Mouse (Mus musculus) kidney, adult 2 months (tissue): ENCODE measurements around the gene Cebpb. TPM values are rescaled to one million over a fixed set of nuclear protein-coding genes. Genes with fewer than 3 reads are reported as not detected.

Experiments
- DNase-seq: peaks from one replicate; pipeline ENCODE4 v3.0.0; 2021
- H3K27ac ChIP-seq: fragments of 200-500 bp; 2 replicates; pipeline ENCODE4 v1.5.1; 2012; ENCODE audit warnings: low read depth, low read length, control low read depth, inconsistent platforms; ENCODE audit not compliant: insufficient read depth
- H3K27me3 ChIP-seq: fragments of 200-500 bp; replicated peaks from 2 replicates; pipeline ENCODE4 v1.6.1; 2012; ENCODE audit warnings: mild to moderate bottlenecking, moderate library complexity, low read length, inconsistent platforms; ENCODE audit not compliant: control insufficient read depth, insufficient read depth
- H3K36me3 ChIP-seq: fragments of 200-500 bp; 2 replicates; pipeline ENCODE4 v1.6.1; 2012; ENCODE audit warnings: mild to moderate bottlenecking, moderate library complexity, low read length, inconsistent platforms; ENCODE audit not compliant: control insufficient read depth, insufficient read depth
- H3K4me1 ChIP-seq: fragments of 200-500 bp; 2 replicates; pipeline ENCODE4 v1.6.1; 2011; ENCODE audit warnings: low read length; ENCODE audit not compliant: control insufficient read depth, insufficient read depth
- H3K4me3 ChIP-seq: fragments of 200-500 bp; 2 replicates; pipeline ENCODE4 v1.5.1; 2011; ENCODE audit warnings: mild to moderate bottlenecking, low read depth, low read length, control low read depth; ENCODE audit not compliant: insufficient read depth
- CTCF ChIP-seq: fragments of 200-500 bp; conservative IDR thresholded peaks from 2 replicates; pipeline ENCODE4 v1.5.1; 2011; ENCODE audit warnings: low read depth, mild to moderate bottlenecking, control low read depth, low read length, moderate library complexity, mixed read lengths; ENCODE audit not compliant: insufficient read depth, insufficient read length
- POLR2A ChIP-seq: fragments of 200-500 bp; IDR thresholded peaks from one replicate; pipeline ENCODE4 v1.6.1; 2011; ENCODE audit warnings: low read depth, low read length, control low read depth
- WGBS: fragments of 180-500 bp; shearing (Covaris S2); methylation state at CpG from one replicate; pipeline ENCODE4 v1.1.7; 2018; 5-methylcytosine and 5-hydroxymethylcytosine counted together
- polyA plus RNA-seq: library from polyadenylated mRNA; depleted of rRNA; stranded (reverse); fragments of >200 nt; gene quantifications from 2 replicates; pipeline ENCODE4 v1.2.3, GENCODE M21; 2012

The Cebpb gene
- polyA plus RNA-seq, 1 experiment = 45.3 TPM

DNA sequence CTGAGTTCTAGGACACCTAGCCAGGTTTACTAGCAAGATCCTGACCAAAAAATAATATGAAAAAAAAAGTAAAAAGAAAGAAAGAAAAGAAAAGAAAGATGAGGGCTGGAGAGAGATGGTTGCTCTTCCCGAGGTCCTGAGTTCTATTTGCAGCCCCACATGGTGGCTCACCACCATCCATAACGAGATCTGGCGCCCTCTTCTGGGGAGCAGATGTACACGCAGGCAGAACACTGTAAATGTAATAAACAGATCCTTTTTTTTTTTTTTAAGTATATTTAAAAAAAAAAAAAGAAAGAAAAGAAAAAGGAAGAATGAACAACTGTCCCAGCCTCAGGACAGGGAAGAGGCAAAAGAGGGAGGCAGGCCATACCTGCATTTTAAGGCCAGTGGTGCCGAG is 10.1 kb upstream of the Cebpb start:
- Histone ChIP-seq H3K36me3 (no peaks in the 10 kb centered on the region), H3K4me1 (no peaks in the 10 kb centered on the region; the same call in 1 of the 2 replicates), H3K27me3 (no peaks in the 10 kb centered on the region), H3K27ac (no peak overlapping the region), H3K4me3 (no peak overlapping the region)
- DNase-seq = no peak
- 55% methylated on average over 5 of the region's 5 CpGs for WGBS
- TF ChIP-seq CTCF = peak; percentile 50
- no peak for TF ChIP-seq POLR2A

DNA sequence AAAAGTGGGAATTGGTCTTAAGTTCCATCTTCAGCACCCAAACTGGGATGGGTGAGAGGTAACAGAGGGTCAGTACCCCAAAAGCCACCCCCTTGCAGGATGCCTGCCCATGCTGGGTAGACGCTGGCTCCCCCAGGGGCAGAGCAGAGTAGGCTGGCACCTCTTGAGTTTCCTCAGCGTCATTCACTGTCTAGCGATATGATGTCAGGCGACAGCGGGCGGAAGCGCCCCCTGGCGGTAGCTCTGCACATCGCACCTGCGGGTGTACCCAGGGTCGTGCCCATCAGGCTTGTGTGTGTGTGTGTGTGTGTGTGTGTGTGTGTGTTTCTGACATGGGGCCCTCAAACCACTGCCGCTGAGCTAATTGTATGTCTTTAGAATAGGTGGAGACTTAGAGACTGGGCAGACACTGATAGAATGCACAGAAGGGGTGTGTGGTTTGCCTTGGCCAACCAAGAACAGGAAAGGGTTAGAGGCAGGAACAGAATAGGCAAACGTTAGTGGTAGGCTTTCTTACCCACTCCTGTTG is 8.7 kb upstream of the Cebpb start:
- Histone ChIP-seq H3K4me1 (no peaks in the 10 kb centered on the region; the same call in 1 of the 2 replicates), H3K4me3 (no peak overlapping the region), H3K36me3 (no peaks in the 10 kb centered on the region), H3K27me3 (no peaks in the 10 kb centered on the region), H3K27ac (no peak overlapping the region)
- DNase-seq = peak; percentile 84
- 2% methylated on average over 13 of the region's 13 CpGs for WGBS
- TF ChIP-seq POLR2A (no peak), CTCF (peak; percentile 88)

DNA sequence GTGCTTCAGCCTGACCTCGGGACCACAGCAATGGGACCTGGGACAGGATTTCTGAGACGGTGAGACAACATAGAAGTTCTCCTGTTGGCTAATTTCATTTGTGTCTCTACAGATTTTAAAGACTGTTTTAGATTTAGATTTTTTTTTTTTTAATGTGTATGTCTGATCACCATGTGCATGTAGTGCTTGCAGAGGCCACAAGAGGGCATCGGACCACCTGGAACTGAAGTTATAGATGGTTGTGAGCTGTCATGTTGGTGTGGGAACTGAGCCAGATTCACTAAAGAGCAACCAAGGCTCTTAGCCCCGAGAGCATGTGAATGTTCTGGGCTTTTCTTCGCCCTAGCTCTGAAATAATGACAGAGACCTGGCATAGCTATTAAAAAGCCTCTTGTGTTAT is 8.1 kb upstream of the Cebpb start:
- no peaks in the 10 kb centered on the region for H3K36me3 ChIP-seq
- peak; percentile 69 for DNase-seq
- TF ChIP-seq CTCF = peak; percentile 76
- TF ChIP-seq POLR2A = no peak
- H3K4me3 ChIP-seq = no peak overlapping the region
- H3K27ac ChIP-seq = no peak overlapping the region
- H3K4me1 ChIP-seq = no peaks in the 10 kb centered on the region; the same call in 1 of the 2 replicates
- no peaks in the 10 kb centered on the region for H3K27me3 ChIP-seq
- 56% methylated on average over 5 of the region's 5 CpGs for WGBS

DNA sequence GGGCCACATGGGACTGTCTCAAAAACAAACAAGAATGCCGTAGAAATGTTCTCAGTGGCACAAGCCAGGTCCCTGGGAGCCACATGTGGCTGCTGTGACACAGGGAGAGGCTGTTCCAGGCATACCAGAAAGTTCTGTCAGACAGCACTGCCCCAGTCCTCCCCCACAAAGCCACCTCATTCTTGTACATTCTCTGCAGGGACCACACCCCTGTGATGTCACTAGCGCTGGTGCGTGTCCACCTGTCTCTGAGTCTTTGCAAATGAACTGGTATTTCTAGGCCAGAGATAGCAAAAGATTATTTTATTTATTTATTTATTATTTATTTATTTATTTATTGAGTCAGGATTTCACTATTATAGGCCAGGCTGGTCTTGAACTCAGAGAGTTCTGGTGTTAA is 5.0 kb upstream of the Cebpb start:
- H3K36me3 ChIP-seq = no peaks in the 10 kb centered on the region
- no peaks in the 10 kb centered on the region for H3K27me3 ChIP-seq
- H3K4me1 ChIP-seq = no peaks in the 10 kb centered on the region; the same call in 1 of the 2 replicates
- WGBS = 70% methylated on average over 3 of the region's 3 CpGs
- no peak overlapping the region for H3K27ac ChIP-seq
- no peak overlapping the region for H3K4me3 ChIP-seq
- no peak for DNase-seq
- TF ChIP-seq POLR2A (no peak), CTCF (no peak)

DNA sequence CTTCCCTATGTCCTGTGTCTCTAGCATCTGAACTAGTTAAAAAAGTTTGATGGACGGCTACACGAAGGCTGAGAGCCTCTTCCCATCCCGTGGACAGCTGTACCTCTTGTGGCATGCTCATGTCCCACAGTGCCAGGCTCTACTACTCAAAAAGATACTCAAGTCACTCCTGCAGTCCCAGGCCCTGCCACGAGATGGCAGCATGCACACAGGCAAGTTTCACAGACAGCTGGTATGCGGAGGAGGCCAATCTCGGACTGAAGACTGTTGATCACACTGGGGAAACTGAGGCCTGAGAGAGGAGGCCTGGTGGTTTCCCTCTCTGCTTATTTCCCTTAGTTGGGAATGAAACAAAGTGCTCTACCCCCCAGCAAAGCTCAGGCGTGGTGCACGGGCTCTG is 3.6 kb upstream of the Cebpb start:
- 9% methylated on average over 8 of the region's 8 CpGs for WGBS

DNA sequence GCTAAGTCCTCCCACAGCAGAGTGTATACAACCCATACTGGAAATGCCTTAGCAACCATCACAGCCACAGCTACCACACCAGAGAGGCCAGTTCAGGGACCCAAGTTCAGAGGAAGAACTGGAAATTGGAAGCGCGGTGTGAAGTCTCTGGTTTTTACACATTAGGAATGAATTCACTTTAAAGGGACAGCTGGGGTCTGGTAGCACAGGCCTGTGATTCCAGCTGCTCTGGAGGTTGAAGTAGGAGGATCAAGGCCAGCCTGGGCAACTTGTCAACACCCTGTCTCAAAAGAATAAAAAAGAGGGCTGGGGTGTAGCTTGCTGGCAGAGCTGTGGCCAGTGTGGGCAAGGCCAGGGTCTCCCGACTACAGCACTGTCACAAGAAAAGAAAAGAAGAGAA is 2.9 kb upstream of the Cebpb start:
- Histone ChIP-seq H3K4me3 (no peak overlapping the region), H3K27ac (no peak overlapping the region), H3K4me1 (no peaks in the 10 kb centered on the region; the same call in 1 of the 2 replicates), H3K36me3 (no peaks in the 10 kb centered on the region), H3K27me3 (no peaks in the 10 kb centered on the region)
- DNase-seq = no peak
- 86% methylated on average over 3 of the region's 3 CpGs for WGBS
- no peak for TF ChIP-seq CTCF
- no peak for TF ChIP-seq POLR2A

More for the DNA sequence above, 3.6 kb upstream of the Cebpb start:
- TF ChIP-seq CTCF (peak; percentile 100; the same call in 1 of the 2 replicates), POLR2A (no peak)
- Histone ChIP-seq H3K4me1 (no peaks in the 10 kb centered on the region; the same call in 1 of the 2 replicates), H3K4me3 (no peak overlapping the region), H3K27me3 (no peaks in the 10 kb centered on the region), H3K36me3 (no peaks in the 10 kb centered on the region), H3K27ac (no peak overlapping the region)
- DNase-seq = peak; percentile 97

DNA sequence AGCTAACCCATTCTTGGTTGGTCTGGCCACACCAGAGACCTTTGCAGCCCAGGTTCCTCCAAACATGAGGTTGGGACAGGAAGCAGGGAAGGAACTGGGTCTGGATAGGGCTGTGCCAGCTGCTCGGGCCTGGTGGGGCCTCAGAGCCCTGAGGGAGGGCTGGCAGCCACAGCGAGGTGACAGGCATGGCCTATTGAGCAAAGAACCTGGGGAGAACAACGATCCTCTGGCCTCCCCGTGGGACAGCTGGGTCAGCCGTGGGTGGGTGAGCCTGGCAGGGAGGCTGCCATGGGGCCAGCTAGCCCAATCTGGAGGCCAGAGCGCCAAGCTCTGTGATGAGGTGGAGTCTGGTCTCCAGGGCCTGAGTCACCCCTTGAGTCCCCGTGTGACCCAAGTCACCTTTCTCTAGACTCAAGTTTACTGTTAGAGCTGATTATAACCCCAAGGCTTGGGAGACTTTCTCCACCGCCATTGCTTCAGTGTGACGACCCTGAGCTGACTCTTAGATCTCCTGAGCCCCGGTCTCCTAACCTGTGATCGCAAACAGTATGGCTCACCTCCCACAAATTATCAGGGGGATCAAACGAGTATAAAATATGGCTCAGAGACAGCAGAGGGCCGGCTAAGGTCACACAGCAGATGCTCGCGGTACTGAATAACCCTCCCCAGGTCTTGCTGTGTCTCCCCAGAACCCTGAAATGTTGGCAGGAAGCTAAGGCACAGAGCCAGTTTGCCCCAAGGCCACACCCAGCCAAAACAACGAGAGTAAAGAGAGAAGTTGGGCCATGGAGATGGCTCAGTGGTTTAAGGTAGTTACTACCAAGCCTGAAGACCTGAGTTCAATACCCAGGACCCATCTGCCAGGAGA is 2.1 kb upstream of the Cebpb start:
- Histone ChIP-seq H3K4me3 (no peak overlapping the region), H3K27me3 (no peaks in the 10 kb centered on the region), H3K4me1 (peaks cover 6% of the 10 kb centered on the region; the same call in 1 of the 2 replicates), H3K27ac (no peak overlapping the region), H3K36me3 (no peaks in the 10 kb centered on the region)
- 73% methylated on average over 16 of the region's 16 CpGs for WGBS
- no peak for DNase-seq
- TF ChIP-seq POLR2A (no peak), CTCF (no peak)
